Mouse (Mus musculus): Measurements from ENCODE around the gene A530084C06Rik.

- TF ChIP-seq EP300 (IDR thresholded peaks at IDR 0.05; ENCODE audit: low read depth) (no peak), CTCF (IDR thresholded peaks at IDR 0.05; ENCODE audit: low read depth) (no peak)
Observed at GRCm38 (mm10) chr13:31506494-31507167, 52.5 kb downstream of the A530084C06Rik start.
